Mouse (Mus musculus): ENCODE measurements at regions not wholly inside any gene's neighbourhood (a gene's known extent, or its start where the extent isn't known, plus 50 kb on each side); places are given as distances from the start of the nearest gene placed in this dataset.

GRCm38 (mm10) chrX:60743971-60744370, 149.3 kb downstream of the Sox3 start:
- H3K27ac ChIP-seq (ENCODE audit: low read length) = no peak overlapping the region

DNA sequence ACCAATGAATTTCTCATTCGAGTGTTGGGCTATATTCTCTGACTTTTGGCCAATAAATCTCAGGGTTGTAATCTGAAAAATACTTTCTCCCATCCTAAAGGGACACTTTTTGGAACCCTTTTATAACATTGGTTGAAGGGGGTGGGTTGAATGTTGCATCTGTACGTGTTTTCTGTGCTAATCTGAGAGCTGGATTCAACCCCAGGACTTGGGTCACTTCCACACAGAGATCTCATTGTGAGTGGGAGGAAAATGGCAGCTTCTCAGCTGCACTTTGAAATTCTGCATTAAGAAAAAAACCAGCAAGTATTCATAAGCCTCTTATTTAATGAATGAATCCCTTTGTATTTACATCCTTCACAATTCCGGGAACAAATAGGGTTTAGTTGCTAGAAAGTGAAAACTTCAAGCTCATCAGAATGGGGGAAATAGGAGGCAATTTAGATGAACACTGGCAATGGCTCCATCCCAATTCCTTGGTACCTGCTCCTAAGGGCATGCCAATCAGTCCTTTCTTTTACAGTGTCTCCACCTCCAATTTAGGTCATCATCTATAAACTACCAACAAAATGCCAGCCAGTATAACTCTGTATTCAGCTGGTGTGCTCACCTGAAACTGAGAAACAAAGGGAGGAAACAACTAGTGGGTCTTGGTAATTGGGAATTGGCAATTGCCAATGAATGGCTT, 150.1 kb downstream of the Sox3 start:
- H3K4me3 ChIP-seq (ENCODE audit: low read length) = no peak overlapping the region
- no peaks in the 10 kb centered on the region for H3K36me3 ChIP-seq (ENCODE audit: control insufficient read depth, insufficient read depth, low read length)
- no peak overlapping the region for H3K4me2 ChIP-seq (ENCODE audit: low read depth, low read length)
- H3K9ac ChIP-seq (ENCODE audit: low read length) = no peak overlapping the region
- no peak for ATAC-seq (ENCODE audit: low read depth)
- H3K9me3 ChIP-seq (ENCODE audit: control insufficient read depth, low read length) = no peaks in the 10 kb centered on the region
- no peak overlapping the region for H3K27ac ChIP-seq (ENCODE audit: low read length)
- no peaks in the 10 kb centered on the region for H3K4me1 ChIP-seq (replicated peaks; ENCODE audit: control insufficient read depth, insufficient read depth, low read length)
- 59% methylated on average over 3 of the region's 3 CpGs for WGBS
- no peaks in the 10 kb centered on the region for H3K27me3 ChIP-seq (ENCODE audit: control insufficient read depth, insufficient read depth, low read depth, low read length)

More at GRCm38 (mm10) chrX:60743971-60744370, 149.3 kb downstream of the Sox3 start:
- H3K4me1 ChIP-seq (replicated peaks; ENCODE audit: control insufficient read depth, insufficient read depth, low read length) = no peaks in the 10 kb centered on the region
- H3K4me2 ChIP-seq (ENCODE audit: low read depth, low read length) = no peak overlapping the region
- no peak overlapping the region for H3K9ac ChIP-seq (ENCODE audit: low read length)
- no peaks in the 10 kb centered on the region for H3K27me3 ChIP-seq (ENCODE audit: control insufficient read depth, insufficient read depth, low read depth, low read length)
- no peak overlapping the region for H3K4me3 ChIP-seq (ENCODE audit: low read length)
- ATAC-seq (ENCODE audit: low read depth) = no peak
- no peaks in the 10 kb centered on the region for H3K9me3 ChIP-seq (ENCODE audit: control insufficient read depth, low read length)
- WGBS = 76% methylated on average over 3 of the region's 3 CpGs
- no peaks in the 10 kb centered on the region for H3K36me3 ChIP-seq (ENCODE audit: control insufficient read depth, insufficient read depth, low read length)

GRCm38 (mm10) chrX:60719428-60720151, 127.1 kb upstream of the Atp11c start:
- Histone ChIP-seq H3K36me3 (ENCODE audit: control insufficient read depth, insufficient read depth, low read length) (no peaks in the 10 kb centered on the region), H3K9me3 (ENCODE audit: control insufficient read depth, low read length) (no peaks in the 10 kb centered on the region), H3K27me3 (ENCODE audit: control insufficient read depth, insufficient read depth, low read depth, low read length) (no peaks in the 10 kb centered on the region), H3K4me1 (replicated peaks; ENCODE audit: control insufficient read depth, insufficient read depth, low read length) (no peaks in the 10 kb centered on the region), H3K4me2 (ENCODE audit: low read depth, low read length) (no peak overlapping the region), H3K4me3 (ENCODE audit: low read length) (no peak overlapping the region), H3K27ac (ENCODE audit: low read length) (no peak overlapping the region), H3K9ac (ENCODE audit: low read length) (no peak overlapping the region)
- ATAC-seq (ENCODE audit: low read depth) = no peak
- WGBS = 30% methylated on average over 13 of the region's 13 CpGs

DNA sequence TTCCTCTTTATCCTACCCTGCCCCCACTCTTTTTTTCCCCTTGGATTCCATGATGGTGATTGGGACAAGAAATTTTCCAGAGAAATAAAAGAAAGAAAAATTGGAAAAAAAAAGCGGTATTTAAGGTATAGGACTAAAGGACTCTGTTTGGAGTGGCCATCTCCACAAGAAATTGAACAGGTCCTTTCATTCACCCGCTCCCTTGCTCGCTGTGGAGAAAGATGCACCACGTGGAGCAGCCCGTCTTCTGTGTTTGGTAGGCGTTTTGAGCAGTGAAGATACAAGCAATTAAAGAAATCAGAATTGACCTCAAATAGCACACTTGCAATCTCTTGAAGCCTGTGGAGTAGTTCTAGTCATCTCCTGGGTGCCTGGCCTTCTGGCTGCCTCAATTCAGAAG, 126.3 kb upstream of the Atp11c start:
- ATAC-seq (ENCODE audit: low read depth) = no peak
- no peak overlapping the region for H3K4me2 ChIP-seq (ENCODE audit: low read depth, low read length)
- WGBS = 23% methylated on average over 6 of the region's 6 CpGs

GRCm38 (mm10) chrX:60718156-60718769, 125.8 kb upstream of the Atp11c start:
- Histone ChIP-seq H3K9me3 (ENCODE audit: control insufficient read depth, low read length) (no peaks in the 10 kb centered on the region), H3K9ac (ENCODE audit: low read length) (no peak overlapping the region), H3K4me1 (replicated peaks; ENCODE audit: control insufficient read depth, insufficient read depth, low read length) (no peaks in the 10 kb centered on the region), H3K4me3 (ENCODE audit: low read length) (no peak overlapping the region), H3K27me3 (ENCODE audit: control insufficient read depth, insufficient read depth, low read depth, low read length) (no peaks in the 10 kb centered on the region), H3K36me3 (ENCODE audit: control insufficient read depth, insufficient read depth, low read length) (no peaks in the 10 kb centered on the region), H3K27ac (ENCODE audit: low read length) (no peak overlapping the region), H3K4me2 (ENCODE audit: low read depth, low read length) (0 out of 2 replicates have a peak overlapping the region, but pooled peaks have one; percentile 8)
- WGBS = 17% methylated on average over 11 of the region's 11 CpGs
- no peak for ATAC-seq (ENCODE audit: low read depth)

More for the DNA sequence above, 126.3 kb upstream of the Atp11c start:
- Histone ChIP-seq H3K27me3 (ENCODE audit: control insufficient read depth, insufficient read depth, low read depth, low read length) (no peaks in the 10 kb centered on the region), H3K36me3 (ENCODE audit: control insufficient read depth, insufficient read depth, low read length) (no peaks in the 10 kb centered on the region), H3K4me1 (replicated peaks; ENCODE audit: control insufficient read depth, insufficient read depth, low read length) (no peaks in the 10 kb centered on the region), H3K4me3 (ENCODE audit: low read length) (no peak overlapping the region), H3K27ac (ENCODE audit: low read length) (no peak overlapping the region), H3K9me3 (ENCODE audit: control insufficient read depth, low read length) (no peaks in the 10 kb centered on the region), H3K9ac (ENCODE audit: low read length) (no peak overlapping the region)

DNA sequence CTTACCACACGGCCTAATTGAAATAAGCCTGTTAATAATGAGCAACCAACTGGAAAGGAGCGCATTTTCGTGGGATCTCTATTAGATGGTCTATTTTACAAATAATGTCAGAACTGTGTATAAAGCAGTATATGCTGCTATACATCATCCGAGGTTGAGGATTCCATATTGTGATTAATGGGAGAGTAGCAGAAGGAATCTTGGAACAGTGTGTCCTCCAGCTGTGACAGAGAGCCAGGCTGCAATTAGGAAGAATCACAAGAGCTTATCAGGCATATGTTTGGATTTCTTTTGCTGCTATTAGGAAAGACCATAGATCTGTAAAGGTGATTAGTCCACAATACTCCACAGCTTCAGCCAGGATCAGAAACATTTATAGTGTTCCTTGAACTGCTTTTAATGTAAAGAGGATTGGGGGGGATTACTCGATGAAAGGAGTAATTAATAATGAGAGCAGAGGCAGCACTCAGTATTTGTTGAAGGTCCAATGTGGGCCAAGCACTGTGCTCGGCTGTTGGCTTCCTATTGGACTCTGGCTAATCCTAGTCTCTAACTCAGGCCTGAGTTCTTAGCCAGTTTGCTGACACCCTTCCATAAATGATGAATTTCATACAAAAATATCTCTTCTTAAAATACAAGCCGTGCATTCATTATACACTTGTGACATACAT, 88.7 kb upstream of the Atp11c start:
- WGBS = 59% methylated on average over 7 of the region's 7 CpGs

GRCm38 (mm10) chrX:60644726-60645318, 52.3 kb upstream of the Atp11c start:
- no peak overlapping the region for H3K4me2 ChIP-seq (ENCODE audit: low read depth, low read length)
- H3K9ac ChIP-seq (ENCODE audit: low read length) = no peak overlapping the region
- no peaks in the 10 kb centered on the region for H3K9me3 ChIP-seq (ENCODE audit: control insufficient read depth, low read length)
- no peak overlapping the region for H3K27ac ChIP-seq (ENCODE audit: low read length)
- WGBS = 52% methylated on average over 10 of the region's 10 CpGs
- no peaks in the 10 kb centered on the region for H3K27me3 ChIP-seq (ENCODE audit: control insufficient read depth, insufficient read depth, low read depth, low read length)
- no peaks in the 10 kb centered on the region for H3K36me3 ChIP-seq (ENCODE audit: control insufficient read depth, insufficient read depth, low read length)
- no peak overlapping the region for H3K4me3 ChIP-seq (ENCODE audit: low read length)
- H3K4me1 ChIP-seq (replicated peaks; ENCODE audit: control insufficient read depth, insufficient read depth, low read length) = no peaks in the 10 kb centered on the region
- no peak for ATAC-seq (ENCODE audit: low read depth)

More for the DNA sequence above, 88.7 kb upstream of the Atp11c start:
- no peak overlapping the region for H3K4me2 ChIP-seq (ENCODE audit: low read depth, low read length)
- no peaks in the 10 kb centered on the region for H3K9me3 ChIP-seq (ENCODE audit: control insufficient read depth, low read length)
- H3K9ac ChIP-seq (ENCODE audit: low read length) = no peak overlapping the region
- no peaks in the 10 kb centered on the region for H3K36me3 ChIP-seq (ENCODE audit: control insufficient read depth, insufficient read depth, low read length)
- no peak overlapping the region for H3K27ac ChIP-seq (ENCODE audit: low read length)
- no peak for ATAC-seq (ENCODE audit: low read depth)
- H3K4me3 ChIP-seq (ENCODE audit: low read length) = no peak overlapping the region
- H3K4me1 ChIP-seq (replicated peaks; ENCODE audit: control insufficient read depth, insufficient read depth, low read length) = no peaks in the 10 kb centered on the region
- H3K27me3 ChIP-seq (ENCODE audit: control insufficient read depth, insufficient read depth, low read depth, low read length) = no peaks in the 10 kb centered on the region

All from lung, embryonic 16.5 days (tissue).